ENCODE assay signal across 8 mouse cellular contexts in the genomic region with DNA sequence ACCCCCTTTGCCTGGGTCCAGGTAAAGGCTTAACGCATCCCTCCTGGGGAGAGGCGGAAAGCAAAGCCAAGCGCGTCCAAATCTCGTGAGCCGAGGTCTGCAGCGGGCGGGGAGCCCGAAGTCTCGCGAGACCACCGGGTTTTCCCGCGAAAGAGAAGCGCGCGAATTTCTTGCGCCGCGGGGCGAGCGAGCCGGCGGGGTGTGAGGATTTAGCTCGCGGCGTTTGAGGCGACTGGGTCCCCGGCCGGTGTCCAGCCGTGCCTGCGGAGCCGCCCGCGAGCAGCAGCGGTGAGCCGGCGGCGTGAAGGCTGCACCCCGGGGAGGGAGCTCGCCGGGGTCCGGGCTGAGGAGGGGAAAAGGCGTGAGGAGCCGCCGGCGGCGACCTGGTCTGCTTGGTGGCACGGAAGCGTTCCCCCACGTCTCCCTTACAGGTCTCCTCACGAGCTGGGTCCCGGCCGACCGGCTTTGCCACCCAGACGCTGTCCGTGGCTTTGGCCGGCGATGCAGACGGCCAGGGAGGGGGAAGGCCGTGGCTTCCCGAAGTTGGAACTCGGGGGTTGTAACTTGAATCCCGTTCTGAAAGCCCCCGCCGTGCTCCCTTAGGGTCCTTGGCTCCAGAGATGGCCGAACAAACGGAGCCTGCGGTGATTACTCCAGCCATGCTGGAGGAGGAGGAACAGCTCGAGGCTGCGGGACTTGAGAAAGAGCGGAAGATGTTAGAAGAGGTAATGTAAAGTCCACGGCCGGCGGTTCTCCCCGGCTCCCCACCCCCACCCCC. TPM values are rescaled to one million over a fixed set of nuclear protein-coding genes. Genes with fewer than 3 reads are reported as not detected.
DNase-seq lines count a peak whose midpoint lies in the region; ATAC-seq and TF ChIP-seq lines count a peak whose summit lies in the region.

A gene (plus strand): TSS at position 128 of the 778 bp plus-strand sequence.

- H3K27ac ChIP-seq in hindbrain, embryonic 10.5 days: peak within 1 kb of the TSS; percentile 97
- peak within 1 kb of the TSS; percentile 85 for H3K27ac ChIP-seq in lung, embryonic 16.5 days (ENCODE audit: low read length)
- no peak within 1 kb of the TSS for H3K27ac ChIP-seq in thymus, adult 2 months (ENCODE audit: control insufficient read depth, insufficient read depth, low read length)

- peaks cover 36% of the 10 kb centered on the region for H3K36me3 ChIP-seq in hindbrain, embryonic 10.5 days
- H3K36me3 ChIP-seq in lung, embryonic 16.5 days (ENCODE audit: control insufficient read depth, insufficient read depth, low read length): peaks cover 9% of the 10 kb centered on the region; the same call in 1 of the 2 replicates
- H3K36me3 ChIP-seq in thymus, adult 2 months (ENCODE audit: control insufficient read depth, insufficient read depth, low read length): peaks cover 3% of the 10 kb centered on the region; the same call in 1 of the 2 replicates

- TF ChIP-seq POLR2A in thymus, adult 2 months (IDR thresholded peaks at IDR 0.05; ENCODE audit: control insufficient read depth, extremely low read depth, insufficient read depth, low read length, poor library complexity): peak; percentile 66

- no peaks in the 10 kb centered on the region for H3K27me3 ChIP-seq in hindbrain, embryonic 10.5 days (ENCODE audit: insufficient read depth, poor library complexity, severe bottlenecking)
- H3K27me3 ChIP-seq in lung, embryonic 16.5 days (ENCODE audit: control insufficient read depth, insufficient read depth, low read depth, low read length): no peaks in the 10 kb centered on the region
- no peaks in the 10 kb centered on the region for H3K27me3 ChIP-seq in thymus, adult 2 months (ENCODE audit: control insufficient read depth, insufficient read depth, low read length)

- under 1% methylated on average over 76 of the region's 76 CpGs for WGBS in hindbrain, embryonic 10.5 days
- under 1% methylated on average over 75 of the region's 76 CpGs for WGBS in lung, embryonic 16.5 days
- WGBS in thymus, adult 2 months: under 1% methylated on average over 76 of the region's 76 CpGs

- no peaks in the 10 kb centered on the region for H3K9me3 ChIP-seq in hindbrain, embryonic 10.5 days
- H3K9me3 ChIP-seq in lung, embryonic 16.5 days (ENCODE audit: control insufficient read depth, low read length): no peaks in the 10 kb centered on the region

- H3K9ac ChIP-seq in lung, embryonic 16.5 days (ENCODE audit: low read length): peak within 1 kb of the TSS; percentile 92

- peak; percentile 92 for DNase-seq in MN1 (ENCODE audit: low spot score)
- DNase-seq in cerebellum, adult 8-10 months: peak; percentile 74
- peak; percentile 95 for DNase-seq in forelimb bud, embryonic 11.5 days (ENCODE audit: low read depth, low spot score)
- peak; percentile 92 for DNase-seq in hindbrain, embryonic 10.5 days (ENCODE audit: low spot score)
- DNase-seq in layer of hippocampus, adult 9-10 months (ENCODE audit: low spot score): peak; percentile 16
- peak; percentile 77 for DNase-seq in ovary, adult 18-20 months (ENCODE audit: low spot score)
- DNase-seq in thymus, adult 2 months: peak; percentile 90

- 0 out of 2 replicates have a peak, but pooled peaks have one; percentile 24 for TF ChIP-seq CTCF in thymus, adult 2 months (IDR thresholded peaks at IDR 0.05; ENCODE audit: borderline replicate concordance, control insufficient read depth, extremely low read depth, insufficient read depth, low read length, poor library complexity)

- peak; percentile 93 for ATAC-seq in lung, embryonic 16.5 days (ENCODE audit: low read depth)

- H3K4me1 ChIP-seq in hindbrain, embryonic 10.5 days (replicated peaks): peaks cover 15% of the 10 kb centered on the region
- H3K4me1 ChIP-seq in lung, embryonic 16.5 days (replicated peaks; ENCODE audit: control insufficient read depth, insufficient read depth, low read length): peaks cover 10% of the 10 kb centered on the region
- H3K4me1 ChIP-seq in thymus, adult 2 months (replicated peaks; ENCODE audit: control insufficient read depth, insufficient read depth, low read length): peaks cover 7% of the 10 kb centered on the region

- peak within 1 kb of the TSS; percentile 87 for H3K4me3 ChIP-seq in hindbrain, embryonic 10.5 days
- peak within 1 kb of the TSS; percentile 76 for H3K4me3 ChIP-seq in lung, embryonic 16.5 days (ENCODE audit: low read length)
- peak within 1 kb of the TSS; percentile 86 for H3K4me3 ChIP-seq in thymus, adult 2 months (ENCODE audit: control insufficient read depth, insufficient read depth, low read length)

- peak within 1 kb of the TSS; percentile 72 for H3K4me2 ChIP-seq in lung, embryonic 16.5 days (ENCODE audit: low read depth, low read length)

RNA-seq across cellular contexts. Expression of the gene that starts here (rescaled TPM):
- polyA plus RNA-seq in hindbrain, embryonic 10.5 days (2016; fragmentation: Nextera tagmentation; extraction: Ambion mirVana): 47.0 and 83.2 TPM in 2 replicates
- polyA plus RNA-seq in lung, embryonic 16.5 days (2015; fragmentation: Nextera tagmentation; extraction: Ambion mirVana): 45.2 and 47.9 TPM in 2 replicates
- 4.8 and 5.6 TPM in 2 replicates for polyA plus RNA-seq in thymus, adult 2 months (2012; rRNA removed)

Comparison
In these comparisons a context has a peak if more than half of its experiments do, and no peak if none do; other contexts are left out.
1. DNase-seq: peak in every context shown above with its lines; median percentile 95 in forelimb bud, embryonic 11.5 days; 92 in MN1; 92 in hindbrain, embryonic 10.5 days; 90 in thymus, adult 2 months; 77 in ovary, adult 18-20 months; 74 in cerebellum, adult 8-10 months; 16 in layer of hippocampus, adult 9-10 months.